Mouse (Mus musculus): ENCODE measurements around the gene Tmf1.

Gene Tmf1

GRCm38 (mm10) chr6:97204252-97204869 is 25.4 kb upstream of the Tmf1 start:
- DNase-seq (ENCODE audit: low spot score), result no peak

GRCm38 (mm10) chr6:97202477-97202876 is 23.6 kb upstream of the Tmf1 start:
- no peak for DNase-seq (ENCODE audit: low spot score)

GRCm38 (mm10) chr6:97200437-97200836 is 21.5 kb upstream of the Tmf1 start:
- DNase-seq (ENCODE audit: low spot score), result no peak

GRCm38 (mm10) chr6:97179367-97179828 is 476 bp upstream of the Tmf1 start:
- DNase-seq (ENCODE audit: low spot score), result no peak

GRCm38 (mm10) chr6:97175716-97176115 is 3.2 kb downstream of the Tmf1 start:
- no peak for DNase-seq (ENCODE audit: low spot score)

GRCm38 (mm10) chr6:97150156-97150555 is 28.8 kb downstream of the Tmf1 start:
- no peak for DNase-seq (ENCODE audit: low spot score)

- DNase-seq (ENCODE audit: low spot score), result no peak
These were observed 29.2 kb downstream of the Tmf1 start for GRCm38 (mm10) chr6:97149721-97150120.

GRCm38 (mm10) chr6:97148383-97149251 is 30.3 kb downstream of the Tmf1 start, which contains the start of gene Eogt:
Eogt (minus strand) TSS chr6:97149182.
- peak; percentile 77 for DNase-seq (ENCODE audit: low spot score)

- peak; percentile 50 for DNase-seq (ENCODE audit: low spot score)
These were observed 31.1 kb downstream of the Tmf1 start for GRCm38 (mm10) chr6:97147755-97148382.

GRCm38 (mm10) chr6:97145156-97145555 is 33.8 kb downstream of the Tmf1 start:
- peak; percentile 53 for DNase-seq (ENCODE audit: low spot score)

- no peak for DNase-seq (ENCODE audit: low spot score)
These were observed 34.6 kb downstream of the Tmf1 start for GRCm38 (mm10) chr6:97144359-97144758.

GRCm38 (mm10) chr6:97142611-97143010 is 36.3 kb downstream of the Tmf1 start:
- no peak for DNase-seq (ENCODE audit: low spot score)

- no peak for DNase-seq (ENCODE audit: low spot score)
These were observed 37.1 kb downstream of the Tmf1 start for GRCm38 (mm10) chr6:97141811-97142210.

- no peak for DNase-seq (ENCODE audit: low spot score)
These were observed 46.1 kb downstream of the Tmf1 start for GRCm38 (mm10) chr6:97132707-97133303.

- no peak for DNase-seq (ENCODE audit: low spot score)
These were observed 47.1 kb downstream of the Tmf1 start for GRCm38 (mm10) chr6:97131808-97132207.

- no peak for DNase-seq (ENCODE audit: low spot score)
These were observed 47.9 kb downstream of the Tmf1 start for GRCm38 (mm10) chr6:97130979-97131378.

GRCm38 (mm10) chr6:97124336-97125010 is 54.4 kb downstream of the Tmf1 start:
- DNase-seq (ENCODE audit: low spot score), result no peak

GRCm38 (mm10) chr6:97120922-97121321 is 58.0 kb downstream of the Tmf1 start:
- DNase-seq (ENCODE audit: low spot score), result no peak

- DNase-seq (ENCODE audit: low spot score), result no peak
These were observed 60.6 kb downstream of the Tmf1 start for GRCm38 (mm10) chr6:97118327-97118726.

GRCm38 (mm10) chr6:97116896-97117295 is 62.0 kb downstream of the Tmf1 start:
- DNase-seq (ENCODE audit: low spot score), result no peak

- no peak for DNase-seq (ENCODE audit: low spot score)
These were observed 64.1 kb downstream of the Tmf1 start for GRCm38 (mm10) chr6:97114821-97115220.

GRCm38 (mm10) chr6:97112177-97112576 is 66.7 kb downstream of the Tmf1 start:
- no peak for DNase-seq (ENCODE audit: low spot score)
